Mouse (Mus musculus): ENCODE results near the gene Zdhhc19.

Zdhhc19 gene

GRCm38 (mm10) chr16:32551346-32551747 lies 55.3 kb downstream of the Zdhhc19 start:
- DNase-seq (ENCODE audit: low spot score): no peak

GRCm38 (mm10) chr16:32555588-32555987 lies 59.5 kb downstream of the Zdhhc19 start:
- no peak for DNase-seq (ENCODE audit: low spot score)

DNA sequence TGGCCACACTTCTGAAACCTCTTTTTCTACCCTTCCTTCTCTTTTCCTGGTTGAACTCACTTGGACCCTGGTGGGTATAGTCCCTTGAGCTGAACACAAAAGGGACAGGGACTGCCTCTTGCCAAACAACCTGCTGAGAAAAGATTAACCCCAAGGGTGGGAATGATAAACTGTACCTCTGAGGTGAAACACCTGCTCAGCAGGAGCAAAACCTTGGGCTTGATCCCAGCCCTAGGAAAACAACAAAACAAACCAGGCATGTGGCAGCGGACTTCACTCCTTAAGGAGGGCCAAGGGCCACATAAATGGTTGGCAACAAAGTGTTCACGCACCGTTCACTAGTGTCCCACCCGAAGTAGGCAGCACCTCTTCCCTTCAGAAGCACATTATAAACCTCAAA lies 63.4 kb downstream of the Zdhhc19 start:
- DNase-seq (ENCODE audit: low spot score): no peak

DNA sequence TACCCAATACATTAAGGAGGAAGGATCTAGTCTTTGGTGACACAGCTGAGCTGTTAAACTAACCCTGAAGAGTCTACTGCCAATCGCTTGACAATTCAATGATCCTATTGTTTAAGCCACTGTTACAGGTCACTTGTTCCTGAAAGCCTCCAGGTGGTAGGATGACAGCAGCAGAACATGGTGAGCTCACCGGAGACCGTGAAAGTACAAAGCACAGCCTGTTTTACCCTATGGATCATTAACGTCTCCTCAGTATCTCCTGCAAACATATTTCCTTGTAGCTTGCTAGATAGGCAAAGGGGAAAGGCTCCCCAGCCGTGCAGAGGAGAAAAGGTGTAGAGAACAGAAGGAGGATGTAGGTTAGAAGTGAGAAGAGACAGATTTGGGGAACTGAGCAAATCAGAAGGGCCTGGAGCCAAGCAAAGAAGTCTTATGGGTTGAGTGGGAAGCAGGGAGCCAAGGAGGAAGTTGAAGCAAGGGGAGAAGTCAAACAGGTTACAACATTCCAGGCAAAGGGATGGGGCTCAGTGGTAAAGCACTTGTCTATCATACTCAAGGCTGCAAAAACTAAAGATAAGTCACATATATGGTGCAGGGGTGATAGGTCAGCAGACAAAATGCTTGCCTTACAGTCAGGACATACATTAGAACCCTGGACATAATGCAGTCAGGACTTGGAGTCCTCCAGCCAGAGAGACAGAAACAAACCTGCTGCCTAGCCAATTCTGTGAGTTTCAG lies 67.2 kb downstream of the Zdhhc19 start:
- no peak for DNase-seq (ENCODE audit: low spot score)

- DNase-seq (ENCODE audit: low spot score): no peak
Measured at GRCm38 (mm10) chr16:32567282-32567681, 71.2 kb downstream of the Zdhhc19 start.

DNA sequence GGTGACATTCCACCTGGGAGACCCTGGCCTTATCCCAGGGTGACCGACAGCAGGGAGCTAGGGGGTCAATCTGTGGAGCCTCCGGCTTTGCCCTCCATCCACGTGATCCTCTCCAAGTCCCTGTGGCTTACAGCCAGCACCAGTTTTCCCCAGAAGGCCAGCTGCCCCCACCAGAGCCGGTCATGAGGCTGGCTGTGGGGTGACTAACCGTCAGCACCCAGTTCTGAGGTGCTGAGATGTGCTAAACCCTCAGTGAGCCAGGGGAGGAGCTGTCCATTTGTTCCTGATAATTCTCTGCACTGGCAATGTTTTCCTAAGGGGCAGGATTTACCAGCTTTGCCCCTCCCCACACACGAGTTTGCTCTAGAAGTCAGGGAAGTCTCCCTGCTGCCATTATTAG lies 72.3 kb downstream of the Zdhhc19 start:
- no peak for DNase-seq (ENCODE audit: low spot score)

DNA sequence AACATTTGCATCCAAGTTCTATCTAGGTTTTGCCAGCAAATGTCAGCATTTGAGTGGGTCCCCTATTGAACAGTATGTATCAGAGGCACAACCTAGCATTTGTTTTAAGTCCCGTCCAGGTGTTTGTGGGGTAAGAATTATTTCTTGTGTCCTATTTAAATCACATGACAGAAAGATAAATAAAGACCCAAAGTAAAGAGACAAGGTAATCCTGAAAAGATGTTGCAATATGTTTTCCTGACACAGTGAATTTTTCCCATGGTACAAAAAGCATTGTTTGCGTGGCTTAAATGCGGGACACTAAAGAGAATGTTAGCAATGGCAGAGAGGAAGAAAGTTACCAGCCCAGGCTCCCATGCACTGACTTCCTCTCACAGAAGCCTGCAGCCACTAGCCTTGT lies 74.0 kb downstream of the Zdhhc19 start:
- no peak for DNase-seq (ENCODE audit: low spot score)

DNA sequence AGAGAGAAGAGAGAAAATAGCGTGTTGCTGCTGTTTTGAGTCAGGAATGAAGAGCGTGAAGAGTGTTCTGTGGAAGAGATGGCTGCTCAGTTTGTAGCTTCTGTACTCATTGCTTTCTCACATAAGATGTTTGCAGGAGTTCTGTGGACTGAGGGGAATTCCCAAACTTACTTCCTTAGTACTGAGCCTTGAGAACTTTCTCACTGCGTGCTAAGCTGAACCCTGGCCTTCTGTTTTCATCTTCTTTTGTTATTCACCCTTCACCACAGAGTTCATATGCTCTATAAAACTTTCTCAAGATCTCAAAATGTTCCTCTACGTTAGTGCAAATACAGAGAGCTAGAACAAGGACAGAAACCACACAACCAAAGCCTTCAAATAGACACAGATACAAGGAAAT lies 76.5 kb downstream of the Zdhhc19 start:
- DNase-seq (ENCODE audit: low spot score): no peak

DNA sequence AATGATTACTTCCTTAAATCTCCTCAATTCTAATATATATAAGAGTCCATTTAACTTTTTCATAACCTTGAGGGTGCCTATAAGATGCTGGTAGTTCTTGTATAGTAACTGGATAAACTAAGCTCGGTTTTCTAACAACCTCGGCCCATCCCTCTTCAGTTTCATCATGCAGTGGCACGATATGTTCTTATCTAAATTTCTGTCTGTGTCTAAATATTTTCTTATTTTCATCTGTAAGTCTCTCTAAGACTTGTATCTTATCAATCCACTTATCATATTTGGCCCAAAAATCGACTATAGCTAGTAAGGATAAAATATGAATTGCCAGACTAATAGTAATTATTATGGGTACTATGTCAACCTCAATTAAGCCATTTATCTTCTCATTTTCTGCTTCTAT lies 90.4 kb downstream of the Zdhhc19 start:
- no peak for DNase-seq (ENCODE audit: low spot score)

GRCm38 (mm10) chr16:32588568-32588967 lies 92.5 kb downstream of the Zdhhc19 start:
- DNase-seq (ENCODE audit: low spot score): no peak

DNA sequence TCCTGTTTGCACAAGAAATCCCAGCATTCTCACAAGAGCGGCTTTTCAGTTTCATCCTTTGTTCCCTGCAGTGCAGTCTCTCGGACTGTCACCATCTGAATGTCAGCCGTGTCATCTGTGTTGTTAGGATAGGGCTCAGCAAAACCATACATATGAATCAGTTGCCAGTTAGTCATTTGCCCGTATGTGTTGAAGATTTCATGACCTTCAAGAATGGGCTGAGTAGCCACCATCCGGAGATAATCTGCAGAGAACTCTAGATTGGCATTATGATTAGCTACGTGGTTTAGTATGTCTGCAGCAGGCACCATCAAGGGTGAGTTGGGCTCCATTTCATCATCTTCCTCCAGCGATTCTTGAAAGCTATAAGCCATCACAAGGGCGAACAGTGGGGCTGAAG lies 95.5 kb downstream of the Zdhhc19 start:
- no peak for DNase-seq (ENCODE audit: low spot score)

- no peak for DNase-seq (ENCODE audit: low spot score)
Measured at GRCm38 (mm10) chr16:32593283-32593805, 97.3 kb downstream of the Zdhhc19 start.

GRCm38 (mm10) chr16:32593916-32594315 lies 97.9 kb downstream of the Zdhhc19 start:
- DNase-seq (ENCODE audit: low spot score): no peak

DNA sequence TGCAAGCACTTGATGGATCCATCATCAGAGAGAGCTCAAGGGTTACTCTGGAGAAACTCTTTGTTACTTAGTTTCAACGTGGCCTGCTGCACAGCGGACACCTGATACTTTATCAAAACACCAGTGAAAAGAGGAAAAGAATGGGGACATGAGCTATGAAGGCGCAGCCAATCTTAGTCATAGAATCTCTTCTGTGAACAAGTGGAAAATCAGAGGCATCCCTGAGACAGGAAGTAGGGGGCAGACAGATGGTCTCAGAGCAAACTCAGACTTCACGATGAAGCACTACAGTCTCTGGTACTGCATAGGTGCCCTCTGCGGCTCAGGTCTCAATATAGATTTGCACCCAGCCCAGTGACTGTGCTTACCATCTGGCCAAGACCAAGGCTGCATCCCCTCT lies 98.6 kb downstream of the Zdhhc19 start:
- DNase-seq (ENCODE audit: low spot score): no peak

DNA sequence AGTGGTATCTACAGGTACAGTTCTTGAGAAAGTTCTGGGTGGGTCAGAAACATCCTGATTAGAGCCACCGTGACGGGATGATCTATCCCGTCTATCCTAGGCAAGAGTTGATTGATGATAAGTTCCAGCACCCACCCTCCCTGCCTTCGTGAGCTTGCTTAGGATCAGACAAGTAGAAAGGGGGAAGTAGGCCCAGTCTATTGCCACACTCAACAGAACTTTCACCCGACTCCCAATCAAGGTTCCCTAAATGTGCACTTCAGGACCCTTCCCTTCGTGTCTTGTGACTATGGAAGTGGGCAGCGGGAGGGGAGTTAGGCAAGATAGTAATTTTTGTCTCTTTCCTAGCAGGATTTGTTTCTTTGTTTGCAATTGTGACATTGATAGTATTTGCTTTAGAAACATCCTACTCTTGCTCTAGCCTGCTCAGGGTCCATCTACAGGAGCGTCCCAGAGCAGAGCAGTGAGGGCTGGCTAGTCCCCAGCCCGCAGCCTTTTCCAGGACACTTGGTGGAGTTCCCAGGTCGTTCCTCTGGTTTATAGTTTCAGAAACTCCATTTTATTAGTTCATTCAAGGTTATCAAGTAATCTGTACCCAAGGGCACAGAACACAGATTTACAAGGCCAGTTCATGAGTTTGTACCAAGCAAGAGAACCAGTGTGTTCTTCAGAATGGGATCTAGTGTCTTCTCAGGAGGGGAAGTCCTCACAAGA lies 99.2 kb downstream of the Zdhhc19 start:
- DNase-seq (ENCODE audit: low spot score): no peak

DNA sequence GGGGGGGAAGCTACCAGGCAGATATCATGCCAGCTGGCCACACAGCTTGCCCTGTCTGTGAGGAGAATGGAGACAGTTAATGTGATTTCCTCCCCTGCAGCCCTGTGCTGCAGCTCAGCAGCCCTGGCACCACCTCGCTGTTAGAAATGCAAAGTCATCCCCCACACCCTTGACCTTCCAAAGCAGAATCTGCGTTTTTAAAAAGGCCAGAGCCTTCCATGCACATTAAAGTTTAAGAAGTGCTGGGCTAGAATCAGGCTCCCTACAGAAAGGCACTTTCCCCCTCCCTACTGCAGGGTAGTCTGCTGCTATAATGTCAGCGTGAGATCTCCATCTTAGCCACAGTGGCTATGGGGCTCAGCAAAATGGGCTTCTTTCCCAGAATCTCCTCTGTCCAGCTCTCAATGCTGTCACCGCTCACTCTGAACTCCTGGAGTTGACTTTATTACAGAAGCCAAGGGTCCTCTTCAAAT lies 101.9 kb downstream of the Zdhhc19 start:
- DNase-seq (ENCODE audit: low spot score): no peak

- DNase-seq (ENCODE audit: low spot score): no peak
Measured at GRCm38 (mm10) chr16:32599151-32599550, 103.1 kb downstream of the Zdhhc19 start.

GRCm38 (mm10) chr16:32602193-32602685 lies 106.2 kb downstream of the Zdhhc19 start:
- DNase-seq (ENCODE audit: low spot score): no peak

- no peak for DNase-seq (ENCODE audit: low spot score)
Measured at GRCm38 (mm10) chr16:32607562-32608343, 111.7 kb downstream of the Zdhhc19 start.

- no peak for DNase-seq (ENCODE audit: low spot score)
Measured at GRCm38 (mm10) chr16:32608344-32608711, 112.3 kb downstream of the Zdhhc19 start.

DNA sequence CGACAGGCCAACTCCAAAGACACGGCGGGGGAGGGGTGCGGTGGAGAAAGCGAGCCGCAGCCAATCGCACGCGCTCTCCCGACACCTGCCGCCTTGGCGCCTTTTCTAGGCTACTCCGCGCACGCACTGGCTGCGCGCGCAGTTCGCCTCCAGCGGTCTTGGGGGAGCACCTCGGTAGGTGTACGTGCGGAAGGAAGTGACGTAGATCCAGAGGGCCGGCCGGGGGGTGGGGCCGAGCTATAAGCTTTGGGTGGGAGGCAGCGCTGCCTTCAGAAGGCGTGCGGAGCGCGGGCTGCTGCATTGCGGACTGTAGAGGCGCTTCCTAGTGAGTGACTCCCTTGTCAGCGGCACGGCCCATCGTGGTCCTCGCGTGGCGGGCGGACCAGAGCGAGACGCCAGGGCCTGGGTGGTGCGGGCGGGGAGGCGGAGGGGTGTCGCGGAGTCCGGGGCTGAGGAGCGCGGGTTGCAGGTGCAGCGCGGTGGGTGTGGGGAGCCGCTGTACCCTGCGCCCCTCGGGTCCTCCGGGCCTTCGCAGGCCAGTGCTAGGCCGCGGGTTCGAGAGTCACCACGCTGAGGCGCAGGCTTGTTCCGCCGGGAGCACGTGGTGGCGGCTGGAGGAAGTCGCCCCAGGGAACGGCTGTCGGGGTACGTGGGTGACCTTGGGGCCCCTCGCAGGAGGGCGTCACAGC lies 112.8 kb downstream of the Zdhhc19 start, which contains the start of gene Tfrc:
Gene Tfrc, plus strand, starts transcription at position 209 of the 689 bp plus-strand sequence.
- peak; percentile 96 for DNase-seq (ENCODE audit: low spot score)

DNA sequence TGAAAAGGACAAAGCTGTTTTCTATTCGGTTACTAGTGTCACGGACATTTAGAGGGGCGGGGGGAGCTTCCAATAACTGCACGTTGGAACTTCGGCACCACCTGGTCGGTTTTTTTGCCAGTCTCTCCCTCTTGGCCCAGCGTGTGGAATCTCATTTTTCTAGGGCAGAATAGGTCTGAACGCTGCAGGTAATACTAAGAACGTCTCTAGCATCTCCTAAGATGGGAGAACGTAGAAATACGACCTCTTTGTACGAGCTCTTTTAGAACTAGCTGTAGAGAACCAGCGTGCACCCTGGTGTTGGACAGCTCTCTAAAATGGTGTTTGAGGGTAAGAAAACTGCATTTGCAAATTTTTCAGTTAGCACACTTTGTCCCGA lies 113.3 kb downstream of the Zdhhc19 start:
- no peak for DNase-seq (ENCODE audit: low spot score)

All from ovary, postnatal 36 days (tissue).